ENCODE assay signal across 8 mouse cellular contexts in genomic region chr3:108444698-108445365, GRCm38 (mm10). TPM values are rescaled to one million over a fixed set of nuclear protein-coding genes. Genes with fewer than 3 reads are reported as not detected.
DNase-seq lines count a peak whose midpoint lies in the region; ATAC-seq lines count a peak whose summit lies in the region.

Gene Sars, minus strand, starts transcription at chr3:108445209.

- no peaks in the 10 kb centered on the region for H3K9me3 ChIP-seq in hindbrain, embryonic 16.5 days (ENCODE audit: control insufficient read depth, low read length)

- WGBS in hindbrain, embryonic 16.5 days: under 1% methylated on average over 40 of the region's 41 CpGs
- WGBS in macrophage (ENCODE audit: missing documents): 0% methylated on average over 41 of the region's 41 CpGs

- peak within 1 kb of the TSS; percentile 91 for H3K4me2 ChIP-seq in hindbrain, embryonic 16.5 days (ENCODE audit: low read length)

- peaks cover 29% of the 10 kb centered on the region for H3K4me1 ChIP-seq in hindbrain, embryonic 16.5 days (ENCODE audit: control insufficient read depth, insufficient read depth, low read depth, low read length)

- 0 out of 2 replicates have a peak, but pooled peaks cover 1% of the 10 kb centered on the region for H3K36me3 ChIP-seq in hindbrain, embryonic 16.5 days (ENCODE audit: control insufficient read depth, insufficient read depth, low read length)
- H3K36me3 ChIP-seq in macrophage (ENCODE audit: inconsistent target): no peaks in the 10 kb centered on the region

- no peaks in the 10 kb centered on the region for H3K27me3 ChIP-seq in hindbrain, embryonic 16.5 days (replicated peaks; ENCODE audit: control insufficient read depth, insufficient read depth, low read length)

- peaks cover 51% of the 10 kb centered on the region for H3K79me2 ChIP-seq in macrophage (ENCODE audit: inconsistent target)

- H3K27ac ChIP-seq in hindbrain, embryonic 16.5 days (ENCODE audit: low read depth, low read length): peak within 1 kb of the TSS; percentile 91
- H3K27ac ChIP-seq in macrophage: peak within 1 kb of the TSS; percentile 96

- peak; percentile 97 for ATAC-seq in hindbrain, embryonic 16.5 days

- peak within 1 kb of the TSS; percentile 87 for H3K9ac ChIP-seq in hindbrain, embryonic 16.5 days (ENCODE audit: low read depth, low read length)

- peak; percentile 84 for DNase-seq in T-cell, adult 2 months (ENCODE audit: low spot score)
- peak; percentile 91 to 93 for DNase-seq in cerebellum, postnatal 36 days
- DNase-seq in gastrocnemius, adult 18-20 months (ENCODE audit: low spot score): peak; percentile 89
- peak; percentile 89 to 93 for DNase-seq in left cerebral cortex, adult 18-20 months (ENCODE audit: low spot score in 2 of 2)
- peak; percentile 91 for DNase-seq in right cerebral cortex, adult 18-20 months
- DNase-seq in urinary bladder, postnatal 10 days (ENCODE audit: low spot score): peak; percentile 65

- peak within 1 kb of the TSS; percentile 85 for H3K4me3 ChIP-seq in hindbrain, embryonic 16.5 days (ENCODE audit: low read length)
- H3K4me3 ChIP-seq in macrophage (ENCODE audit: inconsistent target): peak within 1 kb of the TSS; percentile 91

RNA-seq across cellular contexts. Expression of gene Sars, which starts in this region (rescaled TPM):
- 100 to 1,000 TPM; 118 to 122 TPM for total RNA-seq in gastrocnemius, adult 18-20 months (2021)
- 216 and 224 TPM in 2 replicates for polyA plus RNA-seq in hindbrain, embryonic 16.5 days (2015; fragmentation: Nextera tagmentation; extraction: Ambion mirVana)
- total RNA-seq in left cerebral cortex, adult 18-20 months (2021): 100 to 1,000 TPM; 244 to 258 TPM
- 100 to 1,000 TPM in 8 of 26 experiments, 10 to 100 TPM in 18; 14.2 to 178 (median 80.5) TPM for total RNA-seq in macrophage (2018; cell fraction: chromatin; rRNA removed)
- 100 to 1,000 TPM in 14 of 26 experiments, 10 to 100 TPM in 12; 57.5 to 163 (median 110) TPM for total RNA-seq in macrophage (2018; cell fraction: cytosol; rRNA removed)
- 100 to 1,000 TPM in 8 of 26 experiments, 10 to 100 TPM in 18; 24.9 to 128 (median 77.8) TPM for total RNA-seq in macrophage (2018; cell fraction: nucleus; rRNA removed)
- polyA plus RNA-seq in macrophage (2018): 98.2 to 210 TPM (median 113 TPM) in 3 replicates

Comparison
In these comparisons a context has a peak if more than half of its experiments do, and no peak if none do; other contexts are left out.
1. Peak in every context shown above with its lines: DNase-seq, ATAC-seq, H3K4me3 ChIP-seq and H3K27ac ChIP-seq.